8 mouse cellular contexts compared by ENCODE assay signal in the genomic region with DNA sequence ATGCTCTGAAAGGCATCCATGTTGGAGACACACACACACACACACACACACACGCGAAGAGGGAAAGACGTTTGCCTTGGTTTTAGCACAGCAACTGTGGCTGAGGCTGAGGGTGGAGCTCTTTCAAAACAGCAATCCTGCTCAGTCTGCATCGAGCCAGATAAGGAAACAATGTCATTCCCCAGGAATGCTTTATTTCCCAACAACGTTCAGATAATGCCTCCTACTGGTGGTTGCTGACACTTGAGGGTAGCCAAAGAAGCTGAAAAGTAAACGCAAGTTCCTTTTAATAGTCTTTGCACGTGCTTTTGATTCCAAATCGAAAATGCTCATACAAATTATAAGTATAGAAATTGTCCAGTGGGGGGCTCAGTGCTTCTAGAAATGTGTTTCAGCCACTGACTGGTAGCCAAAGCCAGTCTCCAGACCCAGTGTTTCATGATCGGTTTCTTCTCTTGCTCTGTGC. TPM values are rescaled to one million over a fixed set of nuclear protein-coding genes. Genes with fewer than 3 reads are reported as not detected.
A peak's percentile ranks its signal among the peaks of the same experiment; 100 is the strongest.
DNase-seq lines count a peak whose midpoint lies in the region; ATAC-seq and TF ChIP-seq lines count a peak whose summit lies in the region.

A gene (minus strand): TSS at position 102 of the 466 bp plus-strand sequence.

- TF ChIP-seq EP300 in lung, postnatal 0 days (IDR thresholded peaks at IDR 0.05) = peak; percentile 84

- H3K27ac ChIP-seq in hindbrain, embryonic 13.5 days = no peak within 1 kb of the TSS
- peak within 1 kb of the TSS; percentile 54; the same call in 1 of the 2 replicates for H3K27ac ChIP-seq in lung, postnatal 0 days (ENCODE audit: low read length)

- peak within 1 kb of the TSS; percentile 37 for H3K4me2 ChIP-seq in hindbrain, embryonic 13.5 days
- peak within 1 kb of the TSS; percentile 48 for H3K4me2 ChIP-seq in lung, postnatal 0 days (replicated peaks; ENCODE audit: low read depth, low read length)

- H3K9ac ChIP-seq in hindbrain, embryonic 13.5 days = no peak within 1 kb of the TSS
- 0 out of 2 replicates have a peak within 1 kb of the TSS, but pooled peaks have one; percentile 12 for H3K9ac ChIP-seq in lung, postnatal 0 days (replicated peaks; ENCODE audit: low read depth)

- WGBS in hindbrain, embryonic 13.5 days = 29% methylated on average over 9 of the region's 9 CpGs
- WGBS in lung, postnatal 0 days = 6% methylated on average over 9 of the region's 9 CpGs

- peak; percentile 73 for ATAC-seq in hindbrain, embryonic 13.5 days (ENCODE audit: low FRiP score)
- peak; percentile 98 for ATAC-seq in lung, postnatal 0 days

- no peaks in the 10 kb centered on the region for H3K9me3 ChIP-seq in hindbrain, embryonic 13.5 days
- H3K9me3 ChIP-seq in lung, postnatal 0 days (ENCODE audit: low read length) = no peaks in the 10 kb centered on the region

- H3K27me3 ChIP-seq in hindbrain, embryonic 13.5 days = no peaks in the 10 kb centered on the region
- no peaks in the 10 kb centered on the region for H3K27me3 ChIP-seq in lung, postnatal 0 days (replicated peaks; ENCODE audit: insufficient read depth, low read length)

- H3K4me3 ChIP-seq in hindbrain, embryonic 13.5 days = peak within 1 kb of the TSS; percentile 6
- peak within 1 kb of the TSS; percentile 20; the same call in 1 of the 2 replicates for H3K4me3 ChIP-seq in lung, postnatal 0 days (ENCODE audit: low read depth, low read length)

- H3K36me3 ChIP-seq in hindbrain, embryonic 13.5 days = no peaks in the 10 kb centered on the region
- no peaks in the 10 kb centered on the region for H3K36me3 ChIP-seq in lung, postnatal 0 days (ENCODE audit: insufficient read depth, low read length)

- H3K4me1 ChIP-seq in hindbrain, embryonic 13.5 days (replicated peaks) = no peaks in the 10 kb centered on the region
- no peaks in the 10 kb centered on the region; the same call in 1 of the 2 replicates for H3K4me1 ChIP-seq in lung, postnatal 0 days (ENCODE audit: insufficient read depth, low read depth, low read length)

- peak; percentile 4 for DNase-seq in MEL-GATA-1-ER (ENCODE audit: extremely low read depth, low read depth)
- DNase-seq in cerebellum, adult 11 months = peak; percentile 0
- DNase-seq in frontal cortex, postnatal 10 days (ENCODE audit: low spot score in 2 of 2) = peak; percentile 14 to 24
- DNase-seq in layer of hippocampus, postnatal 14 days (ENCODE audit: low spot score in 2 of 2) = peak; percentile 32 to 58
- peak; percentile 96 for DNase-seq in lung, postnatal 0 days (ENCODE audit: low spot score)
- DNase-seq in retina, postnatal 1 day = peak; percentile 39
- DNase-seq in spleen, postnatal 4 days (ENCODE audit: low spot score in 2 of 2) = no peak

- peak; percentile 87 for TF ChIP-seq CTCF in lung, postnatal 0 days (IDR thresholded peaks at IDR 0.05)

RNA-seq across cellular contexts. Expression of the gene that starts here (rescaled TPM):
- 0.43 and 0.44 TPM in 2 replicates for polyA plus RNA-seq in hindbrain, embryonic 13.5 days (2015; fragmentation: Nextera tagmentation; extraction: Ambion mirVana)
- total RNA-seq in layer of hippocampus, postnatal 14 days (2021) = 1 to 10 TPM; 3.4 to 3.9 TPM
- 1.2 and 1.3 TPM in 2 replicates for polyA plus RNA-seq in lung, postnatal 0 days (2015; fragmentation: Nextera tagmentation; extraction: Ambion mirVana)

Comparison
In these comparisons a context has a peak if more than half of its experiments do, and no peak if none do; other contexts are left out.
1. Peak in ATAC-seq, H3K4me3 ChIP-seq and H3K4me2 ChIP-seq in hindbrain, embryonic 13.5 days; RNA of the gene not detected or under 1 TPM.
2. DNase-seq: peak in MEL-GATA-1-ER (single experiment), cerebellum, adult 11 months (single experiment), frontal cortex, postnatal 10 days (2 of 2), layer of hippocampus, postnatal 14 days (2 of 2), lung, postnatal 0 days (single experiment) and retina, postnatal 1 day (single experiment); none in spleen, postnatal 4 days (0 of 2).